Mouse (Mus musculus) thymus, postnatal 14 days (tissue): Measurements from ENCODE around the gene Olfr1513.
"Not testable (repeated sequence)": the region's sequence is repeated elsewhere in the genome, so short reads cannot be mapped to it uniquely, and the experiment has no call there.

ENCODE experiments used
- DNase-seq: peaks from one replicate; pipeline ENCODE4 v3.0.0; 2021

The Olfr1513 gene

GRCm38 (mm10) chr14:52356308-52356707 is at the start of gene Olfr1513:
Gene Olfr1513, minus strand, starts transcription at chr14:52356408.
- no peak for DNase-seq

GRCm38 (mm10) chr14:52397279-52397678 is 41.1 kb upstream of the Olfr1513 start, which contains the start of gene Olfr1511:
Gene Olfr1511, minus strand, starts transcription at chr14:52397379.
- DNase-seq = no peak

GRCm38 (mm10) chr14:52390084-52390848 is 34.1 kb upstream of the Olfr1513 start:
- DNase-seq = not testable (repeated sequence)

- no peak for DNase-seq
These were observed 22.9 kb upstream of the Olfr1513 start, which contains the start of gene Olfr1512 for GRCm38 (mm10) chr14:52379068-52379467. Gene Olfr1512, minus strand, starts transcription at chr14:52379168.

GRCm38 (mm10) chr14:52368741-52369140 is 12.5 kb upstream of the Olfr1513 start:
- no peak for DNase-seq

- no peak for DNase-seq
These were observed 16.7 kb downstream of the Olfr1513 start for GRCm38 (mm10) chr14:52339512-52339852.

GRCm38 (mm10) chr14:52338751-52339511 is 17.3 kb downstream of the Olfr1513 start:
- peak; percentile 75 for DNase-seq

GRCm38 (mm10) chr14:52332171-52332570 is 24.0 kb downstream of the Olfr1513 start:
- DNase-seq = no peak

GRCm38 (mm10) chr14:52331069-52331750 is 25.0 kb downstream of the Olfr1513 start:
- DNase-seq = no peak

- no peak for DNase-seq
These were observed 28.0 kb downstream of the Olfr1513 start, which contains the start of gene Sall2 for GRCm38 (mm10) chr14:52327910-52328812. Gene Sall2, minus strand, starts transcription at chr14:52328762.

GRCm38 (mm10) chr14:52327375-52327901 is 28.8 kb downstream of the Olfr1513 start:
- no peak for DNase-seq

GRCm38 (mm10) chr14:52325890-52326289 is 30.3 kb downstream of the Olfr1513 start:
- no peak for DNase-seq

GRCm38 (mm10) chr14:52319361-52319760 is 36.8 kb downstream of the Olfr1513 start:
- DNase-seq = no peak

- DNase-seq = no peak
These were observed 39.6 kb downstream of the Olfr1513 start for GRCm38 (mm10) chr14:52316441-52317225.

GRCm38 (mm10) chr14:52315792-52316440 is 40.3 kb downstream of the Olfr1513 start:
- DNase-seq = peak; percentile 88

GRCm38 (mm10) chr14:52315283-52315780 is 40.9 kb downstream of the Olfr1513 start:
- peak; percentile 20 for DNase-seq

- DNase-seq = no peak
These were observed 41.4 kb downstream of the Olfr1513 start for GRCm38 (mm10) chr14:52314808-52315150.

GRCm38 (mm10) chr14:52313931-52314807 is 42.0 kb downstream of the Olfr1513 start:
- no peak for DNase-seq

- DNase-seq = no peak
These were observed 45.3 kb downstream of the Olfr1513 start for GRCm38 (mm10) chr14:52310906-52311305.
